Mouse (Mus musculus): Measurements from ENCODE around the gene Plac1.
A peak's percentile ranks its signal among the peaks of the same experiment; 100 is the strongest.
"Not testable (repeated sequence)": the region's sequence is repeated elsewhere in the genome, so short reads cannot be mapped to it uniquely, and the experiment has no call there.

Gene Plac1

GRCm38 (mm10) chrX:53240011-53240410, at the start of gene Plac1:
Plac1 (minus strand) TSS chrX:53240111.
- DNase-seq (ENCODE audit: low spot score in 2 of 2): no peak

- DNase-seq (ENCODE audit: low spot score in 2 of 2): no peak
These were observed 48.0 kb upstream of the Plac1 start for GRCm38 (mm10) chrX:53287924-53288323.

GRCm38 (mm10) chrX:53273124-53273523, 33.2 kb upstream of the Plac1 start, which contains the start of gene Fam122c:
Fam122c (plus strand) TSS chrX:53273424.
- DNase-seq (ENCODE audit: low spot score in 2 of 2): no peak

DNA sequence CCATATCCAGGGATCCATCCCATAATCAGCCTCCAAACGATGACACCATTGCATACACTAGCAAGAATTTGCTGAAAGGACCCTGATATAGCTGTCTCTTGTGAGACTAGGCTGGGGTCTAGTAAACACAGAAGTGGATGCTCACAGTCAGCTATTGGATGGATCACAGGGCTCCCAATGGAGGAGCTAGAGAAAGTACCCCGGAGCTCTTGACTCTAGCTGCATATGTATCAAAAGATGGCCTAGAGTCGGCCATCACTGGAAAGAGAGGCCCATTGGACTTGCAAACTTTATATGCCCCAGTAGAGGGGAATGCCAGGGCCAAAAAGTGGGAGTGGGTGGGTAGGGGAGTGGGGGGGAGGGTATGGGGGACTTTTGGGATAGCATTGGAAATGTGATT, 31.7 kb upstream of the Plac1 start:
- DNase-seq (ENCODE audit: low spot score in 2 of 2): not testable (repeated sequence)

DNA sequence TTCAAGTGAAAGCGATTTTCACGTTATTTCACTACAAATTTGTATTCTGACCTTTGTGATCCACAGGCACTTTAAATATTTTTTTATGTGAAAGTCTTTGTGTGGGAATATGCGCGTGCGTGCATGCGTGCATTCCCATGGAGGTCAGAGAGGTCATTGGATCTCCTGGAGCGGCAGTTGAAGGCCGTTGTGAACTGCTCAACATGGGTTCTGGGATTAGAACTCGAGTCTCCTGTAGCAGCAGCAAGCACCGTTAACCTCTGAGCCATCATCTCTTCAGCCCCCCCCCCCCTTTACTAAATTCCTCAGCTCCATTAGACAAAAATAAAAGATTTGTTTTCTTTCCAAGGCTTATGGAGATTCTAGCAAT, 30.1 kb upstream of the Plac1 start:
- DNase-seq (ENCODE audit: low spot score in 2 of 2): no peak

DNA sequence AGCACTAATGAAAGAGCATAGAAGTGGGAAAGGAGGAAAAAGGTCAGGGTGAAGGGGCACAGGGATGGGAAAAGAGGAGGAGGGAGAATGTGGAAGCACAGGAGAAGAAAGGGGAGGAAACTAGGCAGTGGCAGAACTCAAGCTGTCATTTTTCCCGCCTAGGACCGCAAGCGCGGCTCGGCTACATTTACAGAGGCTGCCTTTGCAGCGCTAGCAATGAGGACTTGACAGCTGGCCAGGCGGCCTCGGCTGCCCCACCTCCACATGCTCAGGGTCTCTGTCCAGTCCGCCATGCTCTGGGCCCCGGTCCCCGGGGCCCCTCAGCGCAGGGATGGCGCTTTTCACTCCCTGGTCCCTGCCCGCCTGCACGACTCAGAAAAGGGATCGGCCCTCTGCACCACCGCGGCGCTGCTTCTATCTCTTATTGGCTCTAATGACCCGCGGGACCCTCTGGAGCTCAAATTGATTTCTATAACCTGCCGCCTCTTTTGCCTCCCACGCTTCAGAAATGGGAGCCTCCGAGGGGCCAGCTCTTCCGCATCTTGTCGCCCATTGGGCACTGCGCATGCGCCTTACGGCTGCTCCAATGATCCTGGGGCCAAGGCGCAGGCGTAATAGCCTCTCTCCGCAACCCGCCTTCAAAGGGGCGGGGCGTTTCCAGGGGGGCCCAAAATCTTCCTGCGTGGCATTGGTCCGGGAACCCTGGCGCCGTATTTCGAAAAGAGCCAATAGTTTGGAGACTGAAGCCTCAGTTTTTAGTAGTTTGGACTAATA, 29.6 kb upstream of the Plac1 start, which contains the start of gene Fam122b:
Gene Fam122b, minus strand, starts transcription at position 517 of the 774 bp plus-strand sequence.
- peak; percentile 78 to 80 for DNase-seq (ENCODE audit: low spot score in 2 of 2)

GRCm38 (mm10) chrX:53268856-53269255, 28.9 kb upstream of the Plac1 start:
- DNase-seq (ENCODE audit: low spot score in 2 of 2): peak; percentile 6 to 17

GRCm38 (mm10) chrX:53266186-53266585, 26.3 kb upstream of the Plac1 start:
- DNase-seq (ENCODE audit: low spot score in 2 of 2): no peak

GRCm38 (mm10) chrX:53255195-53255594, 15.3 kb upstream of the Plac1 start:
- DNase-seq (ENCODE audit: low spot score in 2 of 2): no peak

DNA sequence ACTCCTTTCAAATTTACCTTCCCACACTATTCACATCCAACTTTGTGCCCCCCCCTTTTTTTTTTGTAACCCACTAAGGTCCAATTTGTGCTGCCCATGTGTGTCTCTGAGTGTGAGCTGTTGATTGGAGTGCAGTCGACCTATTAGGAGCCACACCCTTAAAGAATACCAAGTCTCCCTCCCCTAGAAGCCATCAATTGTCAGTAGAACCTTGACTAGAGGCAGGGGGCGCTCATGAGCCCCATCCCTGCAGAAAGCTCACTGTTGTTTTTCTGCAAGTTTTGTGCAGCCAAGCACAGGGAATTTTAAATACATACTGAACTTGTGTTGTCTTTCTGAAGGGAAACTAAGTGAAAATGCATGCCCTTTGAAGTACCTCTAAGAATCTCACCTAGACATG, 1.9 kb downstream of the Plac1 start:
- DNase-seq (ENCODE audit: low spot score in 2 of 2): no peak

- no peak for DNase-seq (ENCODE audit: low spot score in 2 of 2)
These were observed 3.5 kb downstream of the Plac1 start for GRCm38 (mm10) chrX:53236404-53236803.

- no peak for DNase-seq (ENCODE audit: low spot score in 2 of 2)
These were observed 6.2 kb downstream of the Plac1 start for GRCm38 (mm10) chrX:53233689-53234088.

- DNase-seq (ENCODE audit: low spot score in 2 of 2): no peak
These were observed 7.9 kb downstream of the Plac1 start for GRCm38 (mm10) chrX:53231965-53232364.

DNA sequence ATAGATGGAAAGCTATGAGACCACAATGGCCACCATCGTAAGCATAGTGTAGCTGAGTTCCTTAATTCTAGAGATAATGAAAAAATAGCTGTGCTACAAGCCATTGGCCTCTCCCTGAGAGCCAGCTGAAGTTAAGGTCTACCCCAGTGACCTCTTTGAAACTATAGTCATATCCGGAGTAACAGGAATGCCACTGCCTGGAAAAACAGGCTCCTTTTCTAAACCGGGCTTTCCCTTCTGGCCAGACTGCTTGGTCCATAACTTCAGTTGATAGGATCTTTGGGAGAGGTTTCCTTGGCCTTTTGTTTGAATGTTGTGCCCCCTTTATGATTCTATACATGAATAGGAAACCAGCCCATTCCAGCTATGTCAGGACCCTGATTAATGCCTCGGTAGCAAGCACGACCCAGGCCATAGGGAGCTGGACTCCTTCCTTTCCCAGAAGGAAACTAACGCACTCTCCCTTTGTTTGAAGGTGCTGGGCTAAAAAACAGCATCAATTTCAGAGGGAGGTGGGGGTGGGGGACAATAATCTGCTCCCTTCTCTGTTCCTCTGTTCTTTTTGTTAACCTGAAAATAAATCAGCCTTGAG, 15.5 kb downstream of the Plac1 start:
- no peak for DNase-seq (ENCODE audit: low spot score in 2 of 2)

- DNase-seq (ENCODE audit: low spot score in 2 of 2): no peak
These were observed 19.1 kb downstream of the Plac1 start for GRCm38 (mm10) chrX:53220855-53221254.

- DNase-seq (ENCODE audit: low spot score in 2 of 2): no peak
These were observed 25.2 kb downstream of the Plac1 start for GRCm38 (mm10) chrX:53214557-53215229.

- no peak for DNase-seq (ENCODE audit: low spot score in 2 of 2)
These were observed 26.1 kb downstream of the Plac1 start for GRCm38 (mm10) chrX:53213838-53214237.

DNA sequence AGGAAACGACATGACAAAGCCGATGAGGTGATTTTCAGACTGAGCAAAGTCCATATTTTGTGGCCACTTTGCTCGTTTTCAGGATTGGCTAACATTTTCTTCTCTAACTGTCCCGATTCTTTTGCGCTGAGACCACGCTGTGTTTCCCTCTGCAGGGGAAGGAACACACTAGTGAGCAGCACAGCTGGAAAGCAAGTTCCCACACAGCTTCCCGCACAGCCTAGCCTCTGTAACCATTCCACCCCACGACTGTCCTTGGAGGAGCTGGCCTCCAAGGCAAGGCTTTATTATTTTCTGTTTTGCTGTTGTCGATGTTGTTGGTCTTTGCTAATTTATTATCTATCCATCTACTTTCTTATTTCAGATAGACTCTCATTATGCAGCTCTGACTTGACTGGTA, 27.4 kb downstream of the Plac1 start:
- no peak for DNase-seq (ENCODE audit: low spot score in 2 of 2)

- no peak for DNase-seq (ENCODE audit: low spot score in 2 of 2)
These were observed 28.0 kb downstream of the Plac1 start for GRCm38 (mm10) chrX:53211756-53212483.

- no peak for DNase-seq (ENCODE audit: low spot score in 2 of 2)
These were observed 30.5 kb downstream of the Plac1 start for GRCm38 (mm10) chrX:53209431-53209830.

DNA sequence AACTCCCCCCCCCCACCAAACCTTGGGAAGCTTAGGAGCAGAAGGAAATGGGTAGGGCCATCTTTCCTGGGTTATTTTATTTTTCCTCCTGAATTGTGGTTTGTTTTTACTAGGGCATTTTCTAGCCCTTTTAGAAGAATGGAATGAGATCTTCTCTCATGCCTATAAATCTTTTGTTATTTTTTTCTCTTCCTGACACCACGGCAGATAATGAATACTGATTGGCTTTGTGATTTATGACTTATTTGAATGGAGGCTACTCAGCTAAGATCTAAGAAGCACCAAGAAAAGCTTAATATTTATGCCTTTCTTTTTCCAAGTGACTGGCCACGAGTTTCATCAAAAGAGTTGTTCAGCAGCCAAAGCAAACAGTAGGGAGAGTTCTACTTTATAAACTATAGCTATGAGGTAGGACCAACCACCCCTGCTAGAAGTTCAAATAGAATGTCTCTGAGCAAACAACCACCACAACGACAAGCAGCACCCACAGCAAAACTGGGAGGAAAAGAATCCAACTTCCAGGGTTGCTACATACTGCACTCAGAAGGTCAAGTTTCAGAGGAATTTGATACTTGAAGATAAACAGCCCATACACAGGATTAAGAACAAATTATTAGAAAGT, 35.1 kb downstream of the Plac1 start:
- DNase-seq (ENCODE audit: low spot score in 2 of 2): no peak

DNA sequence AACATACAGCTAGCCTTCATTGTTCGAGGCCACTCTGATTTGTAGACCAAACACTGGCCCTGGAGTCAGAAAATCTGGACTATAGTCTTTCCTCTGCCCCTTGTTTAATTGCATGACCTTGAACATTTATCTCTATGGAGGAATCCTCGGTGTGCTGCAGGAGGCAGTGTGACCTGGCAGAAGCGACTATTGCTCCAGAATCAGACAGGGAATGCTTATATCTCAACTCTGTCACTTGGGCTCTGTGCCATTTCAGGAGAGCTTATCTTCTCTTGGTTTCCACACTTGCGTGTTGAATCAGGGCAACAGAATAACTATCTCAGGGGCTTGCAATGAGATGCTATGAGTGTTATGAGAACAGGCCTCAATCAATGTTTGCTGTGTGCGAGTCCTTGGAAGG, 38.3 kb downstream of the Plac1 start:
- DNase-seq (ENCODE audit: low spot score in 2 of 2): no peak
